Mouse (Mus musculus) liver, embryonic 14.5 days (tissue): ENCODE measurements at regions not wholly inside any gene's neighbourhood (a gene's known extent, or its start where the extent isn't known, plus 50 kb on each side); places are given as distances from the start of the nearest gene placed in this dataset.

ENCODE experiments used
- ATAC-seq: fragments of 200-750 bp; cut with Nextera tagmentation; 2 replicates; pipeline ENCODE4 v1.8.0; 2017; ENCODE audit warnings: moderate number of reproducible peaks, mild to moderate bottlenecking, moderate library complexity; ENCODE audit not compliant: insufficient read depth
- DNase-seq, 3 experiments: peaks; one replicate each; pipeline ENCODE4 v3.0.0-alpha.2; 2012 to 2013; ENCODE audit warnings: low read depth in 3 of 3, low spot score in 3 of 3
- H3K27ac ChIP-seq: fragments of 300-500 bp; sonication (generic); 2 replicates; pipeline ENCODE4 v1.5.1; 2014; ENCODE audit warnings: moderate library complexity, mild to moderate bottlenecking, control low read depth, inconsistent platforms
- H3K27me3 ChIP-seq: fragments of 300-500 bp; sonication (generic); 2 replicates; pipeline ENCODE4 v1.6.1; 2014; ENCODE audit warnings: mild to moderate bottlenecking, low read length, moderate library complexity; ENCODE audit not compliant: control insufficient read depth, insufficient read depth
- H3K36me3 ChIP-seq: fragments of 300-500 bp; sonication (generic); replicated peaks from 2 replicates; pipeline ENCODE4 v1.6.1; 2014; ENCODE audit warnings: low read depth; ENCODE audit not compliant: control insufficient read depth, insufficient read depth
- H3K4me1 ChIP-seq, 2 experiments: fragments of 200-500 bp in 1 of 2; fragments of 300-500 bp in 1 of 2; sonication (generic) in 1 of 2; replicated peaks; 2 replicates each; pipeline ENCODE4 v1.6.1; 2012 to 2014; ENCODE audit warnings: antibody characterized with exemption in 1 of 2, inconsistent platforms in 1 of 2, low read length in 1 of 2; ENCODE audit not compliant: control insufficient read depth in 2 of 2, insufficient read depth in 2 of 2
- H3K4me2 ChIP-seq: fragments of 300-500 bp; sonication (generic); 2 replicates; pipeline ENCODE4 v1.6.1; 2014; ENCODE audit warnings: low read depth, mild to moderate bottlenecking, control low read depth, moderate library complexity
- H3K4me3 ChIP-seq, 2 experiments: fragments of 200-500 bp in 1 of 2; fragments of 300-500 bp in 1 of 2; sonication (generic) in 1 of 2; 2 replicates each; pipeline ENCODE4 v1.5.1; 2012 to 2014; ENCODE audit warnings: low read depth in 2 of 2, low read length in 2 of 2, mild to moderate bottlenecking in 2 of 2, control low read depth in 1 of 2, inconsistent platforms in 1 of 2, moderate library complexity in 1 of 2; ENCODE audit not compliant: insufficient read depth in 1 of 2
- H3K9ac ChIP-seq: fragments of 300-500 bp; sonication (generic); replicated peaks from 2 replicates; pipeline ENCODE4 v1.6.1; 2014; ENCODE audit warnings: mild to moderate bottlenecking, control low read depth, moderate library complexity
- H3K9me3 ChIP-seq: fragments of 300-500 bp; sonication (generic); 2 replicates; pipeline ENCODE4 v1.6.1; 2016; ENCODE audit warnings: low read length, mixed read lengths; ENCODE audit not compliant: control insufficient read depth
- CTCF ChIP-seq: IDR thresholded peaks from 2 replicates; pipeline ENCODE4 v1.5.1; 2016; ENCODE audit warnings: antibody characterized with exemption, low read depth, control low read depth
- EP300 ChIP-seq: IDR thresholded peaks from 2 replicates; pipeline ENCODE4 v1.6.1; 2016; ENCODE audit warnings: antibody characterized with exemption, low read depth
- WGBS: fragments of 180-500 bp; shearing (Covaris S2); extraction: QIAGEN DNeasy Blood & Tissue Kit; methylation state at CpG from one replicate; pipeline ENCODE4 v1.1.7; 2014; ENCODE audit not compliant: insufficient replicate concordance; 5-methylcytosine and 5-hydroxymethylcytosine counted together

- DNase-seq (no peak), ATAC-seq (no peak)
- H3K4me1 ChIP-seq = peaks cover 0 to 32% of the 10 kb centered on the region in 2 experiments; a peak in 2 of 4 replicates
- no peak overlapping the region for H3K9ac ChIP-seq
- TF ChIP-seq EP300 (no peak), CTCF (no peak)
- WGBS = 25% methylated on average over 6 of the region's 6 CpGs
- no peak overlapping the region for H3K27ac ChIP-seq
- no peaks in the 10 kb centered on the region for H3K27me3 ChIP-seq
- no peaks in the 10 kb centered on the region for H3K36me3 ChIP-seq
- H3K4me2 ChIP-seq = no peak overlapping the region
- H3K4me3 ChIP-seq = no peak overlapping the region
- no peaks in the 10 kb centered on the region for H3K9me3 ChIP-seq
These were observed 88.7 kb downstream of the Cpn2 start for GRCm38 (mm10) chr16:30178596-30178995.

- Histone ChIP-seq H3K9ac (no peak overlapping the region), H3K4me1 (peaks cover 0 to 27% of the 10 kb centered on the region in 2 experiments; a peak in 2 of 4 replicates), H3K4me2 (no peak overlapping the region), H3K36me3 (no peaks in the 10 kb centered on the region), H3K9me3 (no peaks in the 10 kb centered on the region), H3K27me3 (no peaks in the 10 kb centered on the region), H3K4me3 (no peak overlapping the region), H3K27ac (no peak overlapping the region)
- 3% methylated on average over 5 of the region's 5 CpGs for WGBS
- DNase-seq (no peak), ATAC-seq (peak; percentile 50)
- TF ChIP-seq EP300 (peak; percentile 26; the same call in 1 of the 2 replicates), CTCF (no peak)
These were observed 87.8 kb downstream of the Cpn2 start for GRCm38 (mm10) chr16:30179504-30179976.

- no peak overlapping the region for H3K4me2 ChIP-seq
- no peaks in the 10 kb centered on the region for H3K9me3 ChIP-seq
- no peaks in the 10 kb centered on the region for H3K27me3 ChIP-seq
- H3K27ac ChIP-seq = no peak overlapping the region
- ATAC-seq (no peak), DNase-seq (no peak)
- no peak overlapping the region for H3K4me3 ChIP-seq
- H3K4me1 ChIP-seq = peaks cover 0 to 34% of the 10 kb centered on the region in 2 experiments; a peak in 3 of 4 replicates
- TF ChIP-seq EP300 (no peak), CTCF (no peak)
- no peak overlapping the region for H3K9ac ChIP-seq
- H3K36me3 ChIP-seq = no peaks in the 10 kb centered on the region
- 17% methylated on average over 8 of the region's 8 CpGs for WGBS
These were observed 86.2 kb downstream of the Cpn2 start for GRCm38 (mm10) chr16:30181116-30181515.

- H3K4me2 ChIP-seq = no peak overlapping the region
These were observed 82.6 kb downstream of the Cpn2 start for GRCm38 (mm10) chr16:30184591-30185265.

GRCm38 (mm10) chr16:30185707-30186106, 81.6 kb downstream of the Cpn2 start:
- no peak for ATAC-seq
- no peak for TF ChIP-seq CTCF
- TF ChIP-seq EP300 = no peak
- Histone ChIP-seq H3K27me3 (no peaks in the 10 kb centered on the region), H3K9me3 (no peaks in the 10 kb centered on the region), H3K36me3 (no peaks in the 10 kb centered on the region), H3K4me2 (no peak overlapping the region), H3K4me1 (peaks cover 0 to 28% of the 10 kb centered on the region in 2 experiments), H3K4me3 (no peak overlapping the region), H3K9ac (no peak overlapping the region), H3K27ac (no peak overlapping the region)
- DNase-seq = no peak
- WGBS = 20% methylated on average over 7 of the region's 7 CpGs

More at GRCm38 (mm10) chr16:30184591-30185265, 82.6 kb downstream of the Cpn2 start:
- no peak overlapping the region for H3K9ac ChIP-seq
- H3K4me1 ChIP-seq = peaks cover 0 to 37% of the 10 kb centered on the region in 2 experiments
- TF ChIP-seq EP300 (no peak), CTCF (0 out of 2 replicates have a peak, but pooled peaks have one; percentile 10)
- H3K27ac ChIP-seq = no peak overlapping the region
- H3K4me3 ChIP-seq = no peak overlapping the region
- ATAC-seq (no peak), DNase-seq (no peak)
- H3K27me3 ChIP-seq = no peaks in the 10 kb centered on the region
- WGBS = 15% methylated on average over 18 of the region's 18 CpGs
- H3K9me3 ChIP-seq = no peaks in the 10 kb centered on the region
- H3K36me3 ChIP-seq = no peaks in the 10 kb centered on the region
